Mouse (Mus musculus) left cerebral cortex, postnatal 10 days (tissue): ENCODE measurements around the gene Sltm. TPM values are rescaled to one million over a fixed set of nuclear protein-coding genes. Genes with fewer than 3 reads are reported as not detected.

Experiments
- DNase-seq, 2 experiments: peaks; one replicate each; pipeline ENCODE4 v3.0.0; 2021 to 2022; ENCODE audit warnings: low spot score in 2 of 2, mixed read lengths in 1 of 2; ENCODE audit errors: extremely low spot score in 1 of 2
- intact Hi-C: fragments of 180-260 bp; cut with DNase I; formaldehyde crosslinking; loops from one replicate; pipeline ENCODE4 v1.15.1; 2025
- total RNA-seq, 2 experiments: library from RNA; stranded (reverse); gene quantifications; 2 replicates each; pipeline ENCODE4 v1.2.3; 2021

Gene Sltm
- total RNA-seq, 2 experiments from 2014 or later: 43.6 to 45.4 TPM

DNA sequence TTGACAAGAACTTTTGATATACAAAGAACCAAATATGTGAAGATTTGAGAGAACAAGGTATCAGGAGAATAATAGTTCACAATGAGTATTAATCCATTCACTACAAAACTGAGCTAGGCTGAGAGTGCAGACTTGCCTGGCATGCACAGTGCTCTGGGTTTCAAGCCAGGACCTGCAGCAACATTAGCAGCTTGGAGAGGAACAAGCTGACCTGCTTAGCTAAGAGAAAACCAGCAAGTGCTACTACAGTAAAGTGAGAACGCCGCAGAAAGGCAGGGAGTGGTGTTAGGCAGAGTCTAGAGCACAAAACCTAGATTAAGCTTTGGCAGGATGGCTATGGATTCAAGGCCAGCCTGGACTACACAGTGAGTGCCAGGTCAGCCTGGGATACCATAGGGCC, 87.2 kb downstream of the Sltm start:
- DNase-seq: no peak
- intact Hi-C loops: no loop called here

- no peak for DNase-seq
- intact Hi-C loops: no loop called here
Measured at GRCm38 (mm10) chr9:70631665-70632064, 89.1 kb downstream of the Sltm start.

DNA sequence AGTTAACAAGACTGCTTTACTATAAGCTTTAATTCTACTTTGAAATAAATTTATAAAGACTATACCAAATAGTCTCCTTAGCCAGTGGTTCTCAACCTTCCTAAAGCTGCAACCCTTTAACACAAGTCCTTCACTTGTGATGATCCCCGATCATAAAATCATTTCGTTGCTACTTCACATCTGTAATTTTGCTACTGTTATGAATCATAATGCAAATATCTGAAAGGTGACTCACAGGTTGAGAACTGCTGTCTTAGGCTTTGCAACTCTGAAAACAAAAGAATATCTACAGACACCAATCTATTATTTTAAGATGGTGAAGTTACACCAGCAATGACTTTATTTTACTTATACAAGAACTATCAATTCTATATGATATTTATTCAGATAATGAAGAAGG, 94.2 kb downstream of the Sltm start:
- DNase-seq: no peak
- intact Hi-C loops: no loop called here

Other genes starting within 250 kb of the Sltm start
- 1 to 10 TPM; 3.6 TPM for gene Ccnb2, start 121.2 kb upstream of the Sltm start, total RNA-seq
- gene Rnf111, start 39.0 kb upstream of the Sltm start, total RNA-seq: 10 to 100 TPM; 36.1 to 39.8 TPM
- 1 to 10 TPM; 1.7 to 2.0 TPM for gene Gm10642, start 113.5 kb downstream of the Sltm start, total RNA-seq
- 10 to 100 TPM; 32.8 to 36.2 TPM for gene Mindy2, start 114.4 kb downstream of the Sltm start, total RNA-seq
- 10 to 100 TPM; 83.8 to 86.3 TPM for gene Adam10, start 136.2 kb downstream of the Sltm start, total RNA-seq